Mouse (Mus musculus) CH12.LX (cell line): ENCODE measurements around the gene Trim71. TPM values are rescaled to one million over a fixed set of nuclear protein-coding genes. Genes with fewer than 3 reads are reported as not detected.

Experiments
- DNase-seq: peaks from one replicate; pipeline ENCODE4 v3.0.0-alpha.2; 2013; ENCODE audit errors: extremely low read depth
- H3K27ac ChIP-seq: 2 replicates; pipeline ENCODE4 v1.5.1; 2012; ENCODE audit warnings: low read depth, mild to moderate bottlenecking, control low read depth, moderate library complexity; ENCODE audit not compliant: insufficient read depth
- H3K27me3 ChIP-seq: replicated peaks from 2 replicates; pipeline ENCODE3; 2012; ENCODE audit warnings: inconsistent platforms
- H3K36me3 ChIP-seq, 2 experiments: replicated peaks in 1 of 2; 2 replicates each; pipeline versions ENCODE3 to v1.6.1; 2012; ENCODE audit warnings: inconsistent platforms in 1 of 2, low read length in 1 of 2, mild to moderate bottlenecking in 1 of 2, mixed read lengths in 1 of 2, moderate library complexity in 1 of 2; ENCODE audit not compliant: control insufficient read depth in 1 of 2, insufficient read depth in 1 of 2
- H3K4me1 ChIP-seq, 2 experiments: 2 replicates each; pipeline ENCODE4 v1.6.1; 2012; ENCODE audit warnings: inconsistent platforms in 1 of 2, moderate library complexity in 1 of 2; ENCODE audit not compliant: insufficient read depth in 2 of 2, control insufficient read depth in 1 of 2
- H3K4me2 ChIP-seq: 2 replicates; pipeline ENCODE4 v1.6.1; 2012; ENCODE audit warnings: low read depth, mild to moderate bottlenecking, control low read depth; ENCODE audit not compliant: poor library complexity, insufficient read depth, severe bottlenecking
- H3K4me3 ChIP-seq, 3 experiments: fragments of 150-350 bp in 1 of 3; sonication (generic) in 1 of 3; replicated peaks in 1 of 3; 2 replicates each; pipeline versions ENCODE3 to v1.5.1; 2011 to 2012; ENCODE audit warnings: low read depth in 2 of 3, low read length in 2 of 3, mild to moderate bottlenecking in 2 of 3, moderate library complexity in 2 of 3, control low read depth in 1 of 3, improper control_type of control experiment in 1 of 3, inconsistent platforms in 1 of 3, mixed read lengths in 1 of 3; ENCODE audit not compliant: poor library complexity in 1 of 3
- H3K79me2 ChIP-seq: replicated peaks from 2 replicates; pipeline ENCODE4 v1.6.1; 2012; ENCODE audit warnings: mild to moderate bottlenecking, moderate library complexity; ENCODE audit not compliant: control insufficient read depth, poor library complexity, insufficient read depth, severe bottlenecking; ENCODE audit errors: extremely low read depth
- H3K9ac ChIP-seq: 2 replicates; pipeline ENCODE4 v1.6.1; 2012; ENCODE audit warnings: low read depth, mild to moderate bottlenecking, control low read depth, moderate library complexity; ENCODE audit not compliant: insufficient read depth
- H3K9me3 ChIP-seq: replicated peaks from 2 replicates; pipeline ENCODE3; 2012; ENCODE audit warnings: low read length, inconsistent platforms, mixed read lengths
- BHLHE40 ChIP-seq: IDR thresholded peaks from 2 replicates; pipeline ENCODE4 v1.6.1; 2011; ENCODE audit warnings: mild to moderate bottlenecking, low read depth, low read length, improper control_type of control experiment
- CHD1 ChIP-seq: IDR thresholded peaks from 2 replicates; pipeline ENCODE4 v1.6.1; 2012; ENCODE audit warnings: low read depth, low read length, improper control_type of control experiment, inconsistent platforms
- ETS1 ChIP-seq: conservative IDR thresholded peaks from 2 replicates; pipeline ENCODE4 v1.6.1; 2012; ENCODE audit warnings: low read depth, mild to moderate bottlenecking, inconsistent platforms, low read length, improper control_type of control experiment, moderate library complexity
- HCFC1 ChIP-seq: IDR thresholded peaks from 2 replicates; pipeline ENCODE4 v1.6.1; 2012; ENCODE audit warnings: low read depth, mild to moderate bottlenecking, inconsistent platforms, low read length, improper control_type of control experiment
- IRF4 ChIP-seq: IDR thresholded peaks from 2 replicates; pipeline ENCODE4 v1.6.1; 2014; ENCODE audit warnings: low read depth, mild to moderate bottlenecking, inconsistent platforms, low read length, improper control_type of control experiment
- MAX ChIP-seq: IDR thresholded peaks from 2 replicates; pipeline ENCODE4 v1.6.1; 2011; ENCODE audit warnings: low read length, improper control_type of control experiment
- MAZ ChIP-seq: IDR thresholded peaks from 2 replicates; pipeline ENCODE4 v1.6.1; 2012; ENCODE audit warnings: low read depth, mild to moderate bottlenecking, inconsistent platforms, low read length, improper control_type of control experiment, moderate library complexity
- MEF2A ChIP-seq: IDR thresholded peaks from 2 replicates; pipeline ENCODE4 v1.6.1; 2014; ENCODE audit warnings: low read depth, mild to moderate bottlenecking, inconsistent platforms, low read length, improper control_type of control experiment, borderline replicate concordance
- MXI1 ChIP-seq: IDR thresholded peaks from 2 replicates; pipeline ENCODE4 v1.6.1; 2011; ENCODE audit warnings: mild to moderate bottlenecking, low read depth, low read length, improper control_type of control experiment
- NELFE ChIP-seq: IDR thresholded peaks from 2 replicates; pipeline ENCODE4 v1.6.1; 2011; ENCODE audit warnings: low read depth, low read length, improper control_type of control experiment
- POLR2A ChIP-seq: IDR thresholded peaks from 2 replicates; pipeline ENCODE4 v1.6.1; 2011; ENCODE audit warnings: low read depth, mild to moderate bottlenecking, improper control_type of control experiment, low read length
- POLR2AphosphoS2 ChIP-seq: IDR thresholded peaks from 2 replicates; pipeline ENCODE4 v1.6.1; 2011; ENCODE audit warnings: low read depth, low read length, improper control_type of control experiment
- SIN3A ChIP-seq: IDR thresholded peaks from 2 replicates; pipeline ENCODE4 v1.6.1; 2012; ENCODE audit warnings: low read length, improper control_type of control experiment, inconsistent platforms
- SMC3 ChIP-seq: IDR thresholded peaks from 2 replicates; pipeline ENCODE4 v1.6.1; 2011; ENCODE audit warnings: low read depth, low read length, improper control_type of control experiment
- TBP ChIP-seq: conservative IDR thresholded peaks from 2 replicates; pipeline ENCODE4 v1.6.1; 2011; ENCODE audit warnings: low read depth, low read length, improper control_type of control experiment
- ZKSCAN1 ChIP-seq: IDR thresholded peaks from 2 replicates; pipeline ENCODE4 v1.6.1; 2012; ENCODE audit warnings: low read depth, inconsistent platforms, low read length, improper control_type of control experiment, borderline replicate concordance
- ZMIZ1 ChIP-seq: IDR thresholded peaks from 2 replicates; pipeline ENCODE4 v1.6.1; 2012; ENCODE audit warnings: low read depth, mild to moderate bottlenecking, inconsistent platforms, low read length, improper control_type of control experiment
- ZNF384 ChIP-seq: IDR thresholded peaks from 2 replicates; pipeline ENCODE4 v1.6.1; 2012; ENCODE audit warnings: low read depth, low read length, improper control_type of control experiment, inconsistent platforms
- dilution Hi-C: fragments of 300-500 bp; cut with MboI; formaldehyde crosslinking; loops from 2 replicates; pipeline ENCODE4 v1.14.3; 2020; ENCODE audit warnings: low sequenced_read_pairs; ENCODE audit not compliant: extremely low pct_unique_long_range_greater_than_20kb, extremely low pct_ligation_motif_present
- in situ Hi-C: fragments of 300-500 bp; cut with MboI; formaldehyde crosslinking; loops from 3 replicates; pipeline ENCODE4 v1.14.3; 2019; ENCODE audit warnings: low sequenced_read_pairs, low pct_ligation_motif_present, low pct_unique_long_range_greater_than_20kb, mixed read lengths
- polyA plus RNA-seq: library from polyadenylated mRNA; unstranded; fragments of >175 nt; gene quantifications from 2 replicates; pipeline ENCODE4 v1.2.1, GENCODE M21; 2012; ENCODE audit warnings: low read depth; ENCODE audit not compliant: insufficient read length
- total RNA-seq, 2 experiments: library from RNA; depleted of rRNA; stranded (reverse); fragments of 300-350 nt in 1 of 2; fragments of >200 nt in 1 of 2; gene quantifications; 2 replicates each; pipeline ENCODE4 v1.2.3; 2012 to 2014

The Trim71 gene
- total and polyA plus RNA-seq, 3 experiments: under 0.01 TPM; not detected in 2

- H3K27ac ChIP-seq: no peak overlapping the region
- dilution Hi-C loops: no loop called here
- H3K9ac ChIP-seq: no peak overlapping the region
Measured at GRCm38 (mm10) chr9:114564667-114565066, 498 bp upstream of the Trim71 start.

GRCm38 (mm10) chr9:114562919-114563751 is 1.0 kb downstream of the Trim71 start:
- no peak overlapping the region for H3K4me3 ChIP-seq
- DNase-seq: no peak
- in situ Hi-C loops: no loop called here

More at GRCm38 (mm10) chr9:114564667-114565066, 498 bp upstream of the Trim71 start:
- Histone ChIP-seq H3K27me3 (no peaks in the 10 kb centered on the region), H3K9me3 (peaks cover 26% of the 10 kb centered on the region), H3K79me2 (no peaks in the 10 kb centered on the region)
- no peak for DNase-seq
- in situ Hi-C loops: no loop called here
- TF ChIP-seq MXI1 (no peak), IRF4 (no peak), ETS1 (no peak), BHLHE40 (no peak), NELFE (no peak), POLR2A (no peak), TBP (no peak), SIN3A (no peak), MAZ (no peak)
- TF ChIP-seq, all 38 proteins: peak for 0
- Histone ChIP-seq H3K4me3 (no peak overlapping the region), H3K4me1 (no peaks in the 10 kb centered on the region), H3K36me3 (no peaks in the 10 kb centered on the region), H3K4me2 (no peak overlapping the region)

More at GRCm38 (mm10) chr9:114562919-114563751, 1.0 kb downstream of the Trim71 start:
- no peak overlapping the region for H3K4me2 ChIP-seq
- dilution Hi-C loops: no loop called here
- H3K79me2 ChIP-seq: no peaks in the 10 kb centered on the region
- H3K9me3 ChIP-seq: peaks cover 26% of the 10 kb centered on the region
- no peaks in the 10 kb centered on the region for H3K4me1 ChIP-seq
- H3K36me3 ChIP-seq: no peaks in the 10 kb centered on the region
- H3K27ac ChIP-seq: no peak overlapping the region
- no peaks in the 10 kb centered on the region for H3K27me3 ChIP-seq
- no peak overlapping the region for H3K9ac ChIP-seq
- no peak for TF ChIP-seq ZKSCAN1
- no peak for TF ChIP-seq SMC3
- no peak for TF ChIP-seq MEF2A
- TF ChIP-seq CHD1: no peak
- TF ChIP-seq HCFC1: no peak
- TF ChIP-seq MAX: no peak
- no peak for TF ChIP-seq POLR2AphosphoS2
- no peak for TF ChIP-seq ZNF384
- TF ChIP-seq ZMIZ1: no peak
